Mouse (Mus musculus) neutrophil, adult 59 days (primary cell): ENCODE measurements around the gene Tram2. TPM values are rescaled to one million over a fixed set of nuclear protein-coding genes. Genes with fewer than 3 reads are reported as not detected.

Source experiments
- total RNA-seq, 2 experiments: library from RNA; stranded (reverse); gene quantifications; 1 replicate in 1 of 2; 2 replicates in 1 of 2; pipeline ENCODE4 v1.2.4; 2023

Tram2 gene
- total RNA-seq: 10 to 100 TPM; 16.9 to 19.9 TPM

GRCm38 (mm10) chr1:21079217-21079773 lies at the start of gene Tram2:
Gene Tram2, minus strand, starts transcription at chr1:21079229.

GRCm38 (mm10) chr1:20951300-20951763 lies 127.7 kb downstream of the Tram2 start, which contains the start of gene Efhc1:
Gene Efhc1, plus strand, starts transcription at chr1:20951626.

Other genes with a start within 250 kb of the Tram2 start
- gene Paqr8, start 188.6 kb downstream of the Tram2 start, total RNA-seq: 1 to 10 TPM in 1 of 2 experiments, under 1 TPM in 1; 0.36 to 1.3 TPM
- gene Efhc1, start 127.6 kb downstream of the Tram2 start, total RNA-seq: under 1 TPM; 0.22 to 0.40 TPM
- gene Tmem14a, start 139.3 kb upstream of the Tram2 start, total RNA-seq: under 1 TPM; 0.44 to 0.51 TPM
- gene Gsta3, start 161.4 kb upstream of the Tram2 start, total RNA-seq: not detected